10 mouse cellular contexts compared by ENCODE assay signal in genomic region chr12:73679400-73679801, GRCm38 (mm10).
DNase-seq lines count a peak whose midpoint lies in the region; ATAC-seq and TF ChIP-seq lines count a peak whose summit lies in the region.
"Had no signal": no experiment of that assay in that cellular context is flagged by ENCODE, and none has a peak within 500 bp of the region (broad histone marks: within the 10 kb centered on the region; RNA-seq: fewer than 3 reads in every experiment).

No protein-coding gene starts in this region.

- peak; percentile 46; the same call in 1 of the 2 replicates for TF ChIP-seq EP300 in heart, adult 2 months (IDR thresholded peaks at IDR 0.05; ENCODE audit: insufficient read depth, low read depth, low read length)

- no peak overlapping the region for H3K4me3 ChIP-seq in heart, adult 2 months
- H3K4me3 ChIP-seq in midbrain, embryonic 10.5 days = no peak overlapping the region
- H3K4me3 ChIP-seq in midbrain, embryonic 15.5 days = no peak overlapping the region
- no peak overlapping the region for H3K4me3 ChIP-seq in cortical plate, adult 2 months (ENCODE audit: insufficient read depth, low read length)
- H3K4me3 ChIP-seq: limb, embryonic 13.5 days had no signal

- 27% methylated on average over 7 of the region's 7 CpGs for WGBS in heart, adult 2 months
- WGBS in midbrain, embryonic 10.5 days = 37% methylated on average over 7 of the region's 7 CpGs
- WGBS in midbrain, embryonic 15.5 days = 14% methylated on average over 7 of the region's 7 CpGs

- no peak for DNase-seq in heart, adult 2 months
- no peak for DNase-seq in heart, postnatal 4 days
- no peak for DNase-seq in midbrain, embryonic 10.5 days (ENCODE audit: low spot score)
- DNase-seq in lung, postnatal 36 days = peak; percentile 36
- DNase-seq in layer of hippocampus, adult 9-10 months (ENCODE audit: low spot score) = no peak
- DNase-seq: kidney, postnatal 14 days had no signal

- TF ChIP-seq POLR2A in heart, adult 2 months (IDR thresholded peaks at IDR 0.05; ENCODE audit: insufficient read depth, low read depth, low read length) = 0 out of 2 replicates have a peak, but pooled peaks have one; percentile 34
- TF ChIP-seq POLR2A in cortical plate, adult 2 months (IDR thresholded peaks at IDR 0.05; ENCODE audit: extremely low read depth, insufficient read depth, low read length) = no peak

- H3K79me2 ChIP-seq in heart, adult 2 months (replicated peaks; ENCODE audit: control insufficient read depth, insufficient read depth, low read length) = peaks cover 1% of the 10 kb centered on the region; the same call in 1 of the 2 replicates

- peaks cover 33% of the 10 kb centered on the region for H3K4me1 ChIP-seq in heart, adult 2 months (ENCODE audit: control insufficient read depth, insufficient read depth, low read length)
- peaks cover 39% of the 10 kb centered on the region for H3K4me1 ChIP-seq in midbrain, embryonic 10.5 days
- H3K4me1 ChIP-seq in midbrain, embryonic 15.5 days = no peaks in the 10 kb centered on the region
- no peaks in the 10 kb centered on the region for H3K4me1 ChIP-seq in cortical plate, adult 2 months (ENCODE audit: control insufficient read depth, insufficient read depth, low read length)

- H3K27me3 ChIP-seq in heart, adult 2 months (ENCODE audit: control insufficient read depth, insufficient read depth, low read length) = no peaks in the 10 kb centered on the region
- H3K27me3 ChIP-seq in midbrain, embryonic 10.5 days (ENCODE audit: low read depth, poor library complexity, severe bottlenecking) = no peaks in the 10 kb centered on the region
- H3K27me3 ChIP-seq in midbrain, embryonic 15.5 days (replicated peaks) = no peaks in the 10 kb centered on the region
- H3K27me3 ChIP-seq: limb, embryonic 13.5 days had no signal

- intact Hi-C loops in heart, adult 2 months (cut with DNase I) = loop anchor here (10.0 kb wide), 1 partner anchor 835 kb away; no protein-coding TSS in a partner anchor

- no peak for ATAC-seq in midbrain, embryonic 15.5 days (replicated peaks)
- no peak for ATAC-seq in erythroid progenitor cell, adult 5-6 weeks (replicated peaks; ENCODE audit: low FRiP score, poor library complexity, severe bottlenecking)

- no peaks in the 10 kb centered on the region for H3K9me3 ChIP-seq in midbrain, embryonic 10.5 days (replicated peaks)
- no peaks in the 10 kb centered on the region for H3K9me3 ChIP-seq in midbrain, embryonic 15.5 days
- H3K9me3 ChIP-seq: limb, embryonic 13.5 days had no signal

- H3K9ac ChIP-seq in heart, adult 2 months (ENCODE audit: low read depth, low read length) = peak overlapping the region; percentile 38
- H3K9ac ChIP-seq in midbrain, embryonic 15.5 days = no peak overlapping the region
- H3K9ac ChIP-seq: limb, embryonic 13.5 days had no signal

- H3K27ac ChIP-seq in heart, adult 2 months = peak overlapping the region; percentile 86
- H3K27ac ChIP-seq in midbrain, embryonic 10.5 days (replicated peaks) = 0 out of 2 replicates have a peak overlapping the region, but pooled peaks have one; percentile 46
- H3K27ac ChIP-seq in midbrain, embryonic 15.5 days = no peak overlapping the region
- peak overlapping the region; percentile 83 for H3K27ac ChIP-seq in cortical plate, adult 2 months (ENCODE audit: insufficient read depth, low read length)
- H3K27ac ChIP-seq: limb, embryonic 13.5 days had no signal

- peaks cover 15% of the 10 kb centered on the region for H3K36me3 ChIP-seq in heart, adult 2 months (ENCODE audit: control insufficient read depth, insufficient read depth, low read length)
- no peaks in the 10 kb centered on the region for H3K36me3 ChIP-seq in midbrain, embryonic 10.5 days
- H3K36me3 ChIP-seq in midbrain, embryonic 15.5 days (replicated peaks) = no peaks in the 10 kb centered on the region
- H3K36me3 ChIP-seq: limb, embryonic 13.5 days had no signal

- H3K4me2 ChIP-seq in midbrain, embryonic 15.5 days = no peak overlapping the region
- H3K4me2 ChIP-seq: limb, embryonic 13.5 days had no signal

- no peak for TF ChIP-seq CTCF in heart, adult 2 months (IDR thresholded peaks at IDR 0.05)
- TF ChIP-seq CTCF in cortical plate, adult 2 months (IDR thresholded peaks at IDR 0.05; ENCODE audit: extremely low read depth, insufficient read depth, low read length) = no peak
